Mouse (Mus musculus) ES-E14 (cell line): ENCODE results near the gene Nav2.

Experiments
- MAFK ChIP-seq: IDR thresholded peaks from 2 replicates; pipeline ENCODE4 v1.6.1; 2014; ENCODE audit warnings: mild to moderate bottlenecking, low read depth, low read length, inconsistent platforms; ENCODE audit not compliant: insufficient read depth
- ZNF384 ChIP-seq: IDR thresholded peaks from 2 replicates; pipeline ENCODE4 v1.6.1; 2012; ENCODE audit warnings: low read depth, low read length, inconsistent platforms

DNA sequence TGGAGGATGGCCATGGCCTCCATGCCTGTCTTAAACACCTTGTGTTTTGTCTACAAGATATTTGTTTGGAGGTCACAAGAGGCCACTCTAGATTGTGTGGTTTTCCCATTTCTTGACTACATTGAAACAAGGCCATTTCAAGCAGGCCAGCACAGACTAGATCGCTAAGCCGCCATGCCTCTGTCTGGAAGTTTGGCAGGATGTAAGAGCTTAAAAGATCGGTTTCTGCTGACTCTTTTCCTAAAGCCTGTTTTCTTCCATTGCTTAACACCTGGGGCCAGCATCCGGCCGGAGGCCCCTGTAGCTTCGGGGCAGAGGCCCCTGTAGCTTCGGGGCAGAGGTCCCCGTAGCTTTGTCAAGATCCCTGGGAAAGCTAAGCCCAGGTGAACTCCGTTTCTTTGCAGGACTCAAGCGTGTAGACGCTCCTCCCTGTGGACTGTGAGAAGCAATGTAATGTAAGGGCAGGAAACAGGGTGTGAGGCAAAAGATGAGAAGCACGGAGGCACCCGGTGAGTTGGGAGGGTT, 434.1 kb downstream of the Nav2 start:
- TF ChIP-seq ZNF384 (no peak), MAFK (no peak)
